Mouse (Mus musculus) megakaryocyte-erythroid progenitor cell, adult 5-6 weeks (primary cell): ENCODE data around the gene Fgfr2. TPM values are rescaled to one million over a fixed set of nuclear protein-coding genes. Genes with fewer than 3 reads are reported as not detected.
A peak's percentile ranks its signal among the peaks of the same experiment; 100 is the strongest.

Source experiments
- ATAC-seq: replicated peaks from 2 replicates; pipeline ENCODE4 v1.8.0; 2016; ENCODE audit warnings: mild to moderate bottlenecking, inconsistent platforms; ENCODE audit not compliant: severe bottlenecking, poor library complexity, low FRiP score, low TSS enrichment
- total RNA-seq, 2 experiments: library from RNA; stranded (forward) in 1 of 2; stranded (reverse) in 1 of 2; fragments of 200-1000, 215-1000 nt in 1 of 2; fragments of >200 nt in 1 of 2; fragmentation: Nextera tagmentation in 1 of 2; gene quantifications; 2 replicates each; pipeline ENCODE4 v1.2.3; 2014 to 2017

The Fgfr2 gene
- total RNA-seq, 2 experiments from 2014 or later = not detected

GRCm38 (mm10) chr7:132337268-132337917 lies 785.8 kb downstream of the Fgfr2 start:
- ATAC-seq = peak; percentile 9; the same call in 1 of the 2 replicates

- peak; percentile 48 for ATAC-seq
Measured at GRCm38 (mm10) chr7:132336781-132337180, 786.4 kb downstream of the Fgfr2 start.

GRCm38 (mm10) chr7:132335367-132335766 lies 787.8 kb downstream of the Fgfr2 start:
- ATAC-seq = no peak

- no peak for ATAC-seq
Measured at GRCm38 (mm10) chr7:132333078-132333477, 790.1 kb downstream of the Fgfr2 start.

GRCm38 (mm10) chr7:132332176-132332575 lies 791.0 kb downstream of the Fgfr2 start:
- ATAC-seq = no peak

GRCm38 (mm10) chr7:132330179-132330578 lies 793.0 kb downstream of the Fgfr2 start:
- ATAC-seq = no peak

GRCm38 (mm10) chr7:132328648-132329047 lies 794.5 kb downstream of the Fgfr2 start:
- no peak for ATAC-seq

- peak; percentile 60 for ATAC-seq
Measured at GRCm38 (mm10) chr7:132325549-132326331, 797.4 kb downstream of the Fgfr2 start.

GRCm38 (mm10) chr7:132323430-132323829 lies 799.7 kb downstream of the Fgfr2 start:
- no peak for ATAC-seq

- ATAC-seq = no peak
Measured at GRCm38 (mm10) chr7:132321392-132321958, 801.7 kb downstream of the Fgfr2 start.

- ATAC-seq = peak; percentile 46
Measured at GRCm38 (mm10) chr7:132317036-132317541, 806.1 kb downstream of the Fgfr2 start, which contains the start of gene Chst15. TSS of gene Chst15 (minus strand) at chr7:132317228.

GRCm38 (mm10) chr7:132316101-132317035 lies 806.8 kb downstream of the Fgfr2 start:
- ATAC-seq = peak; percentile 43

GRCm38 (mm10) chr7:132315149-132316091 lies 807.7 kb downstream of the Fgfr2 start:
- peak; percentile 69 for ATAC-seq

GRCm38 (mm10) chr7:132312396-132312795 lies 810.8 kb downstream of the Fgfr2 start:
- no peak for ATAC-seq

GRCm38 (mm10) chr7:132308537-132309191 lies 814.5 kb downstream of the Fgfr2 start:
- ATAC-seq = no peak

- ATAC-seq = no peak
Measured at GRCm38 (mm10) chr7:132307722-132308271, 815.4 kb downstream of the Fgfr2 start.

GRCm38 (mm10) chr7:132306671-132307412 lies 816.3 kb downstream of the Fgfr2 start:
- no peak for ATAC-seq
